Mouse (Mus musculus) brown adipose tissue, adult 24 weeks (tissue): ENCODE measurements around the gene Slc48a1. TPM values are rescaled to one million over a fixed set of nuclear protein-coding genes. Genes with fewer than 3 reads are reported as not detected.

Experiments
- H3K27ac ChIP-seq: fragments of 200-500 bp; replicated peaks from 2 replicates; pipeline ENCODE4 v1.5.1; 2012; ENCODE audit warnings: low read depth, mild to moderate bottlenecking, low read length
- H3K4me1 ChIP-seq: fragments of 200-500 bp; 2 replicates; pipeline ENCODE4 v1.6.1; 2012; ENCODE audit warnings: low read length, mixed read lengths; ENCODE audit not compliant: control insufficient read depth, insufficient read depth, insufficient read length
- H3K4me3 ChIP-seq: fragments of 200-500 bp; 2 replicates; pipeline ENCODE4 v1.5.1; 2012; ENCODE audit warnings: low read depth, mild to moderate bottlenecking, low read length, moderate library complexity; ENCODE audit not compliant: insufficient read depth
- polyA plus RNA-seq: library from polyadenylated mRNA; stranded (reverse); fragments of >200 nt; gene quantifications from 2 replicates; pipeline ENCODE4 v1.2.4, GENCODE M21; 2012; ENCODE audit not compliant: missing spikeins, insufficient read depth, insufficient read length

Gene Slc48a1
- polyA plus RNA-seq, 1 experiment, result 79.9 TPM

DNA sequence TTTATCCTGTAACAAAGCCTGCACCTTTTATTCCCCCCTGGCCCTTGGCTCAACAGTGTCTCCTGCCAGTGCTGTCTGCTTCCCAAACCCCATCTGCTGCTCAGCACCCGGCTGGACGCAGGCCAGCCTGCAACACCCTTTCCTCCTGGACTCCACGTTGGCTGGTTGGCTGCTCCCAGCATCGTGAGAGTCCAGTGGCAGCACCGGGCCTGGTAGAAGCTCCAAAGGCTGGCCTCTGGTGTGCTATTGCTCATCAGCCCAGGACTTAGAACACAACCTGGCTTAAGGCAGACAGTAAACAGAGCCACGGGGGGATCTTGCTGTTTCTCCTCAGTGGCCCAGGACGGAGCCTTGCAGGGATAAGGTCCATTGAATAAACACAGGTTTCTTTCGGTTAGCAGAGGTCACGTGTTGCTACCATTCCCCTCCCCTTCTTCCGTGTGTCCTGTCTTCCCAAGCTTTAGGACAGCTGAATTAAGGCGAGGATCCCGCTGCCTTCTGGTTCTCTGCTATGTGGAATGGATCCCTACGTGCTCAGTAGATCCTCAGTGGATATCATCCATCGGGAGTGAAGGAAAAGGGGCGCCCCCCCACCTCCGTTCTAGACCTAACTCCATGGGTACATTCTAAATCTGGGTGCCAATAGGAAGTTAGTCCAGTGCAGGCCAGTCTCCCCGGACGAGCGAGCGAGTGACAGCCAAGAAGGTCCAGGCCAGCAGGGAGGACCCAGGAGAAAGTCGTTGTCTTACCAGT lies 35.3 kb downstream of the Slc48a1 start:
- Histone ChIP-seq H3K27ac (peak overlapping the region; percentile 38; the same call in 1 of the 2 replicates), H3K4me1 (peaks cover 43% of the 10 kb centered on the region), H3K4me3 (no peak overlapping the region)

DNA sequence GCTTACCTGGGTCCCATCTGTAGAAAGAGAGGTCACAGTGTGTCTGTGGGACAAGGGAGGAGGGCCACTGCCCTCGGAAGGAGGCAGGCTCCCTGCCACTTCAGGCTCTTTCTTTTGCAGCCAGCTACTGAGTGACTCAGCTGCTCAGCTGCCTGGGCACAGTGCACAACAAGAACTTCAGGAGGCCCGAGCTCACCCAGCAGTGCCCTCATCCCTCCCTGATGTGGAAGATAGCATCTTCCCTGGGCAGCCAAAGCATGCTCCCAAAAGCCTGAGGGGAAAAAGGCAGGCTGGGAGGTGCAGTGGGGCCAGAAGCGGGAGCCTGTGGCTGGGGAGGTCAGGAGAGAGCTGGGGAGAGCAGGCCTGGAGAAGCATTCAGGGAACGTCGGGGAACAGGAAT lies 36.4 kb downstream of the Slc48a1 start:
- Histone ChIP-seq H3K27ac (no peak overlapping the region; the same call in 1 of the 2 replicates), H3K4me3 (no peak overlapping the region), H3K4me1 (peaks cover 41% of the 10 kb centered on the region)

DNA sequence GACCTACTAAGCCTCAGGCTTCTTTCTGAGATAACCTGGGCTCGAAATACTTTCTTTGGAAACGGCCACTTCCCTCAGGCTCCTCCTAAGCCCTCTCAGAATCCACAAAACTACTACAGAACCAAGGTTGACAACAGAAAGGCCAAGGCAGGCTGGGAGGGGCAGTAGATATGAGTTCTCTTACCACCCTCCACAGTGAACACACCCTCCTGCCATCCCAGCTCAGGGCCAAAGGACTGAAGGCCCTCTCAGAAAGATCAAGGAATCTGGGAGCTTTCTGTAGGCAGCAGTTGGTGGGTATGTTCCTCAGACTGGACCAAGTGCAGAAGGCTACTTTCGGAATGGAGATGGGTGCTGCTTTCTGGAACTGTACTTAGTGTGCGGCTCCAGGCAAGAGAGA lies 36.9 kb downstream of the Slc48a1 start:
- Histone ChIP-seq H3K27ac (no peak overlapping the region), H3K4me1 (peaks cover 41% of the 10 kb centered on the region), H3K4me3 (no peak overlapping the region)

DNA sequence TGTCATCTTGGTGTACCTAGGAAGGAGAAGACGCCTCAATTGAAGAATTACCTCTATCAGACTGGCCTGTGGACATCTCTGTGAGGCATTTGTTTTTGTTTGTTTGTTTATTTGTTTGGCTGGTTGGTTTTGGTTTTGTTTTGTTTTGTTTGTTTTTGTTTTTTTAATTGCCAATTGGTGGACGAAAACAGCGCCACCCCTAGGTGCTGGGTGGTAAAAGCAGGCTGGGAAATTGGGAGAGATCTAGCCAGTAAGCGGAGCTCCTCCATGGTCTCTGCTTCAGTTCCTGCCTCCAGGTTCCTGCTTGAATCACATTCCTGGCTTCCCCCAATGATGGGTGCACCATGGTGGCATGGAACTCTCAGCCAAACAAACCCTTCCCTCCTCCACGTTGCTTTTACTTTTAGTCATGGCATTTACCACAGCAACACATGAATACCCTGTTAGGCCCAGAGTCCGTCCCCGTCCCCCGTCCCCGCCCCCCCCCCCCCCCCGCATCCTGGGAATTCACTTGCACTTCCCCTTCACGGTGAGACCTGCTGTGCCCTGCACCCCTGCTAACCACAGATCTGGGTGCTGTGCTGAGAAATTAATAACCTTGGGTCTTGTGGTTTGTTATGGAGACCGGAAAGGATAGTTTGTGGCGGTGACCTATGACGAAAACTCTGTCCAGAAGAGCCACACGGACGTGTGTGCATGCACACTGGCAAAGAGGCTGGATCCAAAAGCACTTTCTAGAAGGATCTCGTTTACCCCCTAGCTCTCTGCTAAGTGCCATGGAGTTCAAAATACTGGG lies 38.1 kb downstream of the Slc48a1 start:
- H3K4me3 ChIP-seq, result no peak overlapping the region
- peaks cover 47% of the 10 kb centered on the region for H3K4me1 ChIP-seq
- no peak overlapping the region; the same call in 1 of the 2 replicates for H3K27ac ChIP-seq

DNA sequence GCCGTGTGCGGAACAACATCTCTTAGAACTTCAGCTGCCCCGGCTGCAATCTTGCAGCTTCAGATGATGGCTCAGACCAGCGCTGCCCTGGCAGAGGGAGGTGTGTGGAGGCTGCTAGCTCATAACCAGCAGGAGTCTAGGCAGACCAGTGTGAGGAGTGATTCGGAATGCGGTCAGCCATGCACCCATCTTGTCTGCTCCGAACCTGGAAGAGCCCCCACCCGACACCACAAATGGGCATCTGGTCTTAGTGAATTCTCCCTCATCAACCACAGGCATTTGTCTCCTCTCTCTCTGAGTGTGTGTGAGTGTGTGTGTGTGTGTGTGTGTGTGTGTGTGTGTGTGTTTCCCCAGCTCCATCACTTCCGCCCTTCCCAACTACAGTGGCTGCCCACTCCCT lies 41.6 kb downstream of the Slc48a1 start:
- no peak overlapping the region for H3K27ac ChIP-seq
- peaks cover 49% of the 10 kb centered on the region for H3K4me1 ChIP-seq
- H3K4me3 ChIP-seq, result no peak overlapping the region

DNA sequence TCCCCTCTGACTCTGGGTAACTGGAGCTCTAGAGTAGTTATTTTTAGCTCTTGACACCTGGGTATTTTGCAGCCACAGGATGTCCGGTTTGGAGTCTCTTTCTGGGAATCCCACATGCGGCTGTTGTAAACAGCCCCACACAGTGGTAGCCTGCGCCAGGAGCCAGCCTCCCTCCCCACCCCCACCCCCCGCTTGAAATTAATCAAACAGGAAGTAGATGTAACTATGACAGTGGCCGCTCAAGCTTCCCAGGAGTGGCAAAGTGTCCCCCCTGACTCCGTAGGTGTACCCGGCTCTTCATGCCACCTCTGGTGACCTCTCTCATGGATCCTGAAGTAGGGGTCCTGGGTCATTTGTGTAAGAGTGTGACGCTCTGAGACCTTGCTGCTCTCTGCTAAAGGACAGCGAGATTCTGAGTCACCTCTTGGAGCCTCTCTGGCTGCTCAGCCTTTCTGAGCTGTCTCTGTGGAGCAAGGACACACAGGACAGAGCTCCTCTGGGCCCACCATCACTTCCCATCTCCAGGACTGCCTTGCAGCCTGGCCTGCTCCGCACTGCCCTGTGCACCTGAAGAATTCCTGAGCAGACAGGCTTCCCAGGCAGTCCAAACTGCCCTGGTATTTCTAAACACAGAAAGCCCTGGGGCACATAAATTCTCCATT lies 43.1 kb downstream of the Slc48a1 start:
- peak overlapping the region; percentile 37; the same call in 1 of the 2 replicates for H3K4me3 ChIP-seq
- H3K27ac ChIP-seq, result peak overlapping the region; percentile 75
- H3K4me1 ChIP-seq, result peaks cover 47% of the 10 kb centered on the region

DNA sequence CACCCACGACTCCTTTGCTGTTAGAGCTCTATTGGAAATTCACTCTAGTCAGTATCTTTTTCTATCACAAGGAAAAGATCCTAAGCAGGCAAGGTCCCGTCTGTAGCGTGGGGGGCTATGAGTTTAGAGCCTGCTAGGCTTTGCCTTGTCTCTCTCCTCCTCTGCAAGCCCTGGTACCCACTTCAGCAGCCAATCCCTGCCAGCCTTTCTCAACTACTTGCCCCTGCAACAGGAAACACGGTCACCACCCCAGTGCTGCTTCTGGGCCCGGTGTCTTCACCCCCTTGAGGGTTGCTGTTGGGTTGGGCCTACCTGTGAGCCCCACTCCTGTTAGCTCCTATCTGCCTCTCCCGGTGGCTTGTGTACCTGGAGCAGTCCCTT lies 43.7 kb downstream of the Slc48a1 start:
- Histone ChIP-seq H3K4me1 (peaks cover 50% of the 10 kb centered on the region), H3K27ac (peak overlapping the region; percentile 75; the same call in 1 of the 2 replicates), H3K4me3 (no peak overlapping the region; the same call in 1 of the 2 replicates)

DNA sequence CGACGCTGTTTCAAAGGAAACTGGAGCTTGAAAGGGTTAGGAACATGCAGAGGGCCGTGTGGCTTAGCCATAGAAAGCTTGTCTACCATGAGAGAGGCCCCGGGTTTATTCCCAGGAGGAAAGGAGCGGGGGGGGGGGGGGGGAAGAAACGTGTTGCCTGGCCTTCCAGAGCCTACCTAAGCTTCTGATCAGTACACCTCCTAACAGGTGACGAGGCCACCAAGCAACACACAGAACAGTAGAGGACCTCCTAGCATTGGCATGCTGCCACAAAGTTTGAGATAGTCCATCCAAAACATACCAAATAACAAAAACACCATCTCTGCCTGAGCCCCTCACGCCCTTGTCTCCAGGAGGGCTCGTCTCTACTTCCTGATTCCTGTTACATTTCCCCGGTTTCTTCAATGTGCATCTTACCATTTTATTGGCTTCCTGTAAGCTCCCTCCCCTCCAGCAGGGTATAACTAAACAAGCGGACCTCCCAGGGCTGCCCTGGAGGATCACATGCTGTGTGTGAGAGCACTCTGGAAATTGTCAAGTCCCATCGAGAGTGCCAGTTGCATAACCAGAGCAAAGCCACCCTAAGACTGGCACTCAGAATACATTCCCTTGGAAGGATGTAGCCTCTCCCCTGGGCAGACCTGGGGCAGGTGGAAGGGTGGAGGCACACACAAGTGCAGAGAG lies 44.4 kb downstream of the Slc48a1 start:
- Histone ChIP-seq H3K4me1 (peaks cover 47% of the 10 kb centered on the region), H3K27ac (peak overlapping the region; percentile 51)

DNA sequence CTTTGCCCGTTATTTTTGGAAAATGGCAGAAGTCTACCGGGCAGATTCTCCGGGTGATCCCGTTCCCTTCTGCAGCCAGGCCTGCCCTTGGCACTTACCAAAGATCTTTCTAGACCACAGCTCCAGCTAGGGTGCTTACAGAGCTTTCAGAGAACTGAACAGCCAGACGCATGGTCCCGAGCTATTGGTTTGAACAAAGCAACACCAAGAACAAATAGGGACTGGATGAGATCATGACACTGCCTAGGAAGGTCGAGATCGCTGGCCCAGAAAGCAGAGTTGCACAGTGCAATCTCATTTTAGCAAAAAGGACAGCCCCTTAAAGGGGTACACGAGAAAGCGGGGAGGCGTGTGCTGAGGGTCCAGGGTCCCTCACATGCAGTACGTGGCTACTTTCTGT lies 45.2 kb downstream of the Slc48a1 start:
- Histone ChIP-seq H3K27ac (peak overlapping the region; percentile 66), H3K4me1 (peaks cover 45% of the 10 kb centered on the region), H3K4me3 (peak overlapping the region; percentile 23; the same call in 1 of the 2 replicates)

More for the DNA sequence above, 44.4 kb downstream of the Slc48a1 start:
- H3K4me3 ChIP-seq, result peak overlapping the region; percentile 23

DNA sequence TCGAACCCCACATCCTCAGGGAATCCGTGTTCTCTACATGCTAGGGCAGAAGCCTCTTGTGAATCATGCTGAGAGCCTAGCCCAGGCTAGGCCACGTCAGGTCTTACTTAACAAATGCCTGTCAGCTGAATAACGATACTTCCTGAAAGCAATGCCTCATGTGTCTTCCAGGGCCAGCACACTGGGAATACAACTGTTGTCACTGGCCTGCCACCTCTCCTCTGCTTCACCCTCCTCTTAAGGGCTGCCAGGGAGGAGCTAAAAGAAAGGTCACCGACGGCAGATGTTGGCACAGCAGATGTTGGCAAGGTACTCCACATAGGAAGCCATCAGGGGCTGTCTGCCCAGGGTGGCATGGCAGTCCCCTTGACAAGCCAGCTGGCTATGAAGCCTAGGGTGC lies 45.7 kb downstream of the Slc48a1 start:
- H3K4me3 ChIP-seq, result no peak overlapping the region
- H3K27ac ChIP-seq, result peak overlapping the region; percentile 66
- peaks cover 45% of the 10 kb centered on the region for H3K4me1 ChIP-seq

DNA sequence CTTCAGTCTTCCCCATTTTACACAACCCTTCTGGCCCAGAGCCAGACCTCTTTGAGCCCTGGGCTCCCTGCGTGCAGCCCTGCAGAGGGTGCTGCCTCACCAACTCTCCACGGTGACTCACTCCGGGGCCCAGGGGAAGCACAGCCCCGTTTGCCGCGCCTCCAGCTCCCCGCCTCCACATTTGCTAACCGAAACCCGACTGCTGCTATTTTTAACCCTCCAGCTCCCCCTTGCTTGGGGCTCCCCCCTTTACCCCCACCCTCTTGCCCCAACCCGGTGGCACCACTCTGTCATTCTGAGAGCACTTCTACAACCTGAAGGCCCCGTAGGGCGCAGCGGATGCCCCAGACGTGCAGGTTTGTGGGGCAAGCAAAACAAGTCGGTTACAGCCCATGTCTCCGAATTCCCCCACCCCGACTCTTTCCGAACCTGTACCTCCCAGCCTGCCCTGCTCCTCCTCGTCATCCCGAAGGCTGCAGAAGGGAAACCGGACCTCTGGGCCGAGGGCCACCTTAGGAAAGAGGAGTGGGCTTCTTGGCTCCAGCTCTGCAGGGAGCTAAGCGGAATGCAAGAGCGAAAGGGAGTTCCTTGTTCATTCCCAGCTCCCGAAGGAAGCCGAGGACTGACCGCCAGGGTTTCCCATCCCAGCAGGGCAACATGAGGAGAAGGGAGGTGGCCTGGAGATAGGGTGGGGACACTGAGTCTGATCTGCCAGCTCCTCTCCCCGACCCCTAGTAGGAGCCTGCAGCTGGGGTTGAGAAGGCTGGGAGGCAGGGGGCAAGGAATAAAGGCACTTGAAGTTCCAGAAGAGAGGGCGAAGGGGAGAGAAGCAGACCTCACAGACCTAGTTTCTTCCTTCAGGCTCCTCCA lies 47.0 kb downstream of the Slc48a1 start:
- peak overlapping the region; percentile 66 for H3K27ac ChIP-seq
- H3K4me1 ChIP-seq, result peaks cover 45% of the 10 kb centered on the region
- H3K4me3 ChIP-seq, result peak overlapping the region; percentile 39

DNA sequence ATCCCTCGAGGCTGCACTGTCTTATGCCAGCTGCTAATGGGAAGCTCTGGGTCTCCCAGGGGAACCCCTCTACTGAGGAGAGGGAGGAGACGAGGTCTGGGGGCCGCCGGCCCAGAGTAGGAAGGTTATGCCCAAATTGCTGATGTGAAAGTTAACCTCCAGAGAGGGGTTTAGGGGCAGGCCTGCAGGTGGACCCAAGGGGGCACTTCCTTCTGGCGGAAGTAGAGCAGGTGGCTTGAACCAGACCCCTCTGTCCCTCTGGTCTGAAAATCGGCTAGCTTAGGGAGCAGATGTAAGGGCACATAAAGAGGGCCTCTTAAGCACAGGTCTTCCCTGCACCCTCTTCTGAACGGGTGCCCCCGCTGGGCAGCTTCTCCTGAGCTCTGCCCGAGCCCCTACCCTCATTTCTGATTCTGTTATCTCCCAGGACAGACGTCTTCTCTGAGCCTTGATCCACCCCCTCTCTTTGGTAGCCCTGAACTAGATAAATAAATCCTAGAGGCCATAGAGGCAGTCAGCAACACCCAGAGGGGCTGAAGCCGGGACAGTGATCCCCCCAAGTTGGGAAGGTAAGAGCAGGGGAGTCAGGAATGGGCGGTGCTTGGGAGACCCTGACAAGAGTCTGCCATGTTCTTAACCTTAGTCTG lies 47.7 kb downstream of the Slc48a1 start:
- Histone ChIP-seq H3K4me1 (peaks cover 39% of the 10 kb centered on the region), H3K4me3 (peak overlapping the region; percentile 39), H3K27ac (peak overlapping the region; percentile 35; the same call in 1 of the 2 replicates)

DNA sequence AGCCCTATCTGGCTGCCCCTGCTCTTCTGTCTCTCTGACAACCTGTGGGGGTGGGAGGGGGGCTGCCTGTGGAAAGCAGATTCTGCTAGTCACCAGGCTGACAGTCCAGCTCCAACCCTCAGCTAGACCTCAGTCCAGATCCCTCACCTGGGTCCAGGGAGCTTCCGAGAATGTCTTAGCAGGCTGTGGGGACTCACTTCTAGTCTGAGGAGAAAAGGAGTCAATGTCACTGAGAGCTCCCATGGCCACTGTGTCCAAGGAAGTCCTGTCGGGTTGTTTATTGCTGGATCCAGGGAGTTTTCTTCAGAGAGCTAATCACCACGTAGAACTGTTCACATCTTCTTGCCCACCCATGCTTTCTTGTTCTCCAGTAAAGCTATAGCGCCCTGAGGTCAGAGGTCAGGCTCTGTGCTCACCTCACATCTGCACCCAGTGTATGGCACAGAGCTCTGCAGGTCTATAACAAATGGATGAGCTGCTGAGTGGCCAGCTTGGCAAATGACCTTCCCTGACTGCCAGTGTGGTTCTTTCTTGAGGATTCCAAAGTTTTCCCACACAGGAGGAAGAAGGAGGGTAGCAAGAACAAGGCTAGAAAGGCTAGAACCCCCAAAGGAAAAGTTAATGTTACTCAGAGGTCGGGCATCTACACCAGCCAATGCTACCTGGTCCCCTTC lies 48.4 kb downstream of the Slc48a1 start:
- Histone ChIP-seq H3K27ac (0 out of 2 replicates have a peak overlapping the region, but pooled peaks have one; percentile 27), H3K4me3 (no peak overlapping the region), H3K4me1 (peaks cover 36% of the 10 kb centered on the region)
